Mouse (Mus musculus) left cerebral cortex, postnatal 25 days (tissue): ENCODE data around the gene Amigo1. TPM values are rescaled to one million over a fixed set of nuclear protein-coding genes. Genes with fewer than 3 reads are reported as not detected.
A peak's percentile ranks its signal among the peaks of the same experiment; 100 is the strongest.
"Not testable (repeated sequence)": the region's sequence is repeated elsewhere in the genome, so short reads cannot be mapped to it uniquely, and the experiment has no call there.

Experiments
- DNase-seq, 2 experiments: peaks; one replicate each; pipeline ENCODE4 v3.0.0; 2022; ENCODE audit warnings: low spot score in 2 of 2, mixed read lengths in 1 of 2
- intact Hi-C: fragments of 180-260 bp; cut with DNase I; formaldehyde crosslinking; loops from one replicate; pipeline ENCODE4 v1.15.1; 2025
- total RNA-seq, 2 experiments: library from RNA; stranded (reverse); gene quantifications; 2 replicates each; pipeline ENCODE4 v1.2.3; 2021

The Amigo1 gene
- total RNA-seq, 2 experiments from 2014 or later: 68.7 to 72.9 TPM

GRCm38 (mm10) chr3:108205601-108206000, 19.5 kb downstream of the Amigo1 start:
- DNase-seq: no peak
- intact Hi-C loops: loop anchor here (2.0 kb wide), 1 partner anchor 41 kb away; no protein-coding TSS in a partner anchor

GRCm38 (mm10) chr3:108206731-108207375, 20.7 kb downstream of the Amigo1 start:
- DNase-seq: no peak
- intact Hi-C loops: no loop called here

- DNase-seq: no peak
- intact Hi-C loops: no loop called here
These were observed 22.9 kb downstream of the Amigo1 start for GRCm38 (mm10) chr3:108209001-108209400.

GRCm38 (mm10) chr3:108209536-108209935, 23.4 kb downstream of the Amigo1 start:
- intact Hi-C loops: no loop called here
- no peak for DNase-seq

GRCm38 (mm10) chr3:108209946-108210770, 24.0 kb downstream of the Amigo1 start:
- intact Hi-C loops: loop anchor here (1.0 kb wide), 2 partner anchors 13 to 47 kb away; no protein-coding TSS in a partner anchor
- peak; percentile 95 to 98 for DNase-seq

- intact Hi-C loops: loop anchor here (1.0 kb wide), 2 partner anchors 13 to 47 kb away; no protein-coding TSS in a partner anchor
- peak in 1 of 2 experiments; percentile 92 for DNase-seq
These were observed 24.6 kb downstream of the Amigo1 start, which contains the start of gene Atxn7l2 for GRCm38 (mm10) chr3:108210771-108211139. TSS of gene Atxn7l2 (minus strand) at chr3:108210934.

GRCm38 (mm10) chr3:108211845-108212244, 25.7 kb downstream of the Amigo1 start:
- intact Hi-C loops: no loop called here
- no peak for DNase-seq

GRCm38 (mm10) chr3:108212406-108212805, 26.3 kb downstream of the Amigo1 start:
- DNase-seq: no peak
- intact Hi-C loops: no loop called here

- no peak for DNase-seq
- intact Hi-C loops: no loop called here
These were observed 28.6 kb downstream of the Amigo1 start for GRCm38 (mm10) chr3:108214734-108215133.

GRCm38 (mm10) chr3:108220661-108221060, 34.5 kb downstream of the Amigo1 start:
- intact Hi-C loops: no loop called here
- no peak for DNase-seq

- intact Hi-C loops: no loop called here
- DNase-seq: no peak
These were observed 39.8 kb downstream of the Amigo1 start for GRCm38 (mm10) chr3:108225711-108226557.

GRCm38 (mm10) chr3:108226558-108227350, 40.6 kb downstream of the Amigo1 start, which contains the start of gene Sypl2:
TSS of gene Sypl2 (minus strand) at chr3:108226648.
- intact Hi-C loops: no loop called here
- DNase-seq: peak in 1 of 2 experiments; percentile 36

GRCm38 (mm10) chr3:108227521-108227920, 41.4 kb downstream of the Amigo1 start:
- intact Hi-C loops: no loop called here
- no peak for DNase-seq

- DNase-seq: no peak
- intact Hi-C loops: no loop called here
These were observed 45.5 kb downstream of the Amigo1 start for GRCm38 (mm10) chr3:108231646-108232045.

- intact Hi-C loops, DNase-seq: not testable (repeated sequence)
These were observed 51.5 kb downstream of the Amigo1 start for GRCm38 (mm10) chr3:108237474-108238102.

GRCm38 (mm10) chr3:108241243-108241839, 55.2 kb downstream of the Amigo1 start:
- DNase-seq: peak in 1 of 2 experiments; percentile 67
- intact Hi-C loops: no loop called here
